Mouse (Mus musculus): ENCODE measurements around the gene Prss28.

Gene Prss28

GRCm38 (mm10) chr17:25308346-25308745 is at the start of gene Prss28:
TSS of gene Prss28 (plus strand) at chr17:25308646.
- no peaks in the 10 kb centered on the region for H3K36me3 ChIP-seq (ENCODE audit: control insufficient read depth, insufficient read depth, low read length, poor library complexity, severe bottlenecking)
- no peaks in the 10 kb centered on the region for H3K27me3 ChIP-seq (ENCODE audit: control insufficient read depth, insufficient read depth, low read length, poor library complexity, severe bottlenecking)
- no peak for DNase-seq (ENCODE audit: low read depth, low spot score)

GRCm38 (mm10) chr17:25264453-25264852 is 44.0 kb upstream of the Prss28 start:
- DNase-seq (ENCODE audit: low read depth, low spot score): no peak
- Histone ChIP-seq H3K36me3 (ENCODE audit: control insufficient read depth, insufficient read depth, low read length, poor library complexity, severe bottlenecking) (peaks cover 25% of the 10 kb centered on the region), H3K27me3 (ENCODE audit: control insufficient read depth, insufficient read depth, low read length, poor library complexity, severe bottlenecking) (no peaks in the 10 kb centered on the region)

- peaks cover 15% of the 10 kb centered on the region for H3K36me3 ChIP-seq (ENCODE audit: control insufficient read depth, insufficient read depth, low read length, poor library complexity, severe bottlenecking)
- H3K27me3 ChIP-seq (ENCODE audit: control insufficient read depth, insufficient read depth, low read length, poor library complexity, severe bottlenecking): no peaks in the 10 kb centered on the region
- DNase-seq (ENCODE audit: low read depth, low spot score): no peak
Measured at GRCm38 (mm10) chr17:25270795-25271335, 37.6 kb upstream of the Prss28 start.

- H3K36me3 ChIP-seq (ENCODE audit: control insufficient read depth, insufficient read depth, low read length, poor library complexity, severe bottlenecking): peaks cover 8% of the 10 kb centered on the region
- peak; percentile 27 for DNase-seq (ENCODE audit: low read depth, low spot score)
- H3K27me3 ChIP-seq (ENCODE audit: control insufficient read depth, insufficient read depth, low read length, poor library complexity, severe bottlenecking): no peaks in the 10 kb centered on the region
Measured at GRCm38 (mm10) chr17:25272326-25272725, 36.1 kb upstream of the Prss28 start.

GRCm38 (mm10) chr17:25272951-25273705 is 35.3 kb upstream of the Prss28 start:
- Histone ChIP-seq H3K36me3 (ENCODE audit: control insufficient read depth, insufficient read depth, low read length, poor library complexity, severe bottlenecking) (peaks cover 5% of the 10 kb centered on the region), H3K27me3 (ENCODE audit: control insufficient read depth, insufficient read depth, low read length, poor library complexity, severe bottlenecking) (no peaks in the 10 kb centered on the region)
- peak; percentile 57 for DNase-seq (ENCODE audit: low read depth, low spot score)

GRCm38 (mm10) chr17:25273706-25274501 is 34.5 kb upstream of the Prss28 start:
- Histone ChIP-seq H3K27me3 (ENCODE audit: control insufficient read depth, insufficient read depth, low read length, poor library complexity, severe bottlenecking) (no peaks in the 10 kb centered on the region), H3K36me3 (ENCODE audit: control insufficient read depth, insufficient read depth, low read length, poor library complexity, severe bottlenecking) (no peaks in the 10 kb centered on the region; the same call in 1 of the 2 replicates)
- DNase-seq (ENCODE audit: low read depth, low spot score): peak; percentile 99

- no peak for DNase-seq (ENCODE audit: low read depth, low spot score)
- Histone ChIP-seq H3K27me3 (ENCODE audit: control insufficient read depth, insufficient read depth, low read length, poor library complexity, severe bottlenecking) (no peaks in the 10 kb centered on the region), H3K36me3 (ENCODE audit: control insufficient read depth, insufficient read depth, low read length, poor library complexity, severe bottlenecking) (no peaks in the 10 kb centered on the region; the same call in 1 of the 2 replicates)
Measured at GRCm38 (mm10) chr17:25274571-25275346, 33.7 kb upstream of the Prss28 start, which contains the start of gene Ube2i. TSS of gene Ube2i (minus strand) at chr17:25274622.

GRCm38 (mm10) chr17:25275833-25276232 is 32.6 kb upstream of the Prss28 start:
- no peak for DNase-seq (ENCODE audit: low read depth, low spot score)
- no peaks in the 10 kb centered on the region for H3K27me3 ChIP-seq (ENCODE audit: control insufficient read depth, insufficient read depth, low read length, poor library complexity, severe bottlenecking)
- H3K36me3 ChIP-seq (ENCODE audit: control insufficient read depth, insufficient read depth, low read length, poor library complexity, severe bottlenecking): no peaks in the 10 kb centered on the region; the same call in 1 of the 2 replicates

GRCm38 (mm10) chr17:25282133-25282532 is 26.3 kb upstream of the Prss28 start:
- H3K36me3 ChIP-seq (ENCODE audit: control insufficient read depth, insufficient read depth, low read length, poor library complexity, severe bottlenecking): no peaks in the 10 kb centered on the region
- H3K27me3 ChIP-seq (ENCODE audit: control insufficient read depth, insufficient read depth, low read length, poor library complexity, severe bottlenecking): no peaks in the 10 kb centered on the region
- DNase-seq (ENCODE audit: low read depth, low spot score): peak; percentile 53

- peak; percentile 87 for DNase-seq (ENCODE audit: low read depth, low spot score)
- H3K27me3 ChIP-seq (ENCODE audit: control insufficient read depth, insufficient read depth, low read length, poor library complexity, severe bottlenecking): no peaks in the 10 kb centered on the region
- H3K36me3 ChIP-seq (ENCODE audit: control insufficient read depth, insufficient read depth, low read length, poor library complexity, severe bottlenecking): no peaks in the 10 kb centered on the region
Measured at GRCm38 (mm10) chr17:25285033-25285432, 23.4 kb upstream of the Prss28 start.

GRCm38 (mm10) chr17:25288842-25289241 is 19.6 kb upstream of the Prss28 start:
- H3K36me3 ChIP-seq (ENCODE audit: control insufficient read depth, insufficient read depth, low read length, poor library complexity, severe bottlenecking): no peaks in the 10 kb centered on the region
- peak; percentile 65 for DNase-seq (ENCODE audit: low read depth, low spot score)
- H3K27me3 ChIP-seq (ENCODE audit: control insufficient read depth, insufficient read depth, low read length, poor library complexity, severe bottlenecking): no peaks in the 10 kb centered on the region; the same call in 1 of the 2 replicates

- no peak for DNase-seq (ENCODE audit: low read depth, low spot score)
- Histone ChIP-seq H3K36me3 (ENCODE audit: control insufficient read depth, insufficient read depth, low read length, poor library complexity, severe bottlenecking) (no peaks in the 10 kb centered on the region), H3K27me3 (ENCODE audit: control insufficient read depth, insufficient read depth, low read length, poor library complexity, severe bottlenecking) (no peaks in the 10 kb centered on the region; the same call in 1 of the 2 replicates)
Measured at GRCm38 (mm10) chr17:25290411-25290810, 18.0 kb upstream of the Prss28 start.

- no peaks in the 10 kb centered on the region for H3K36me3 ChIP-seq (ENCODE audit: control insufficient read depth, insufficient read depth, low read length, poor library complexity, severe bottlenecking)
- H3K27me3 ChIP-seq (ENCODE audit: control insufficient read depth, insufficient read depth, low read length, poor library complexity, severe bottlenecking): no peaks in the 10 kb centered on the region; the same call in 1 of the 2 replicates
- DNase-seq (ENCODE audit: low read depth, low spot score): no peak
Measured at GRCm38 (mm10) chr17:25293495-25293894, 15.0 kb upstream of the Prss28 start.

GRCm38 (mm10) chr17:25294111-25294510 is 14.3 kb upstream of the Prss28 start:
- H3K36me3 ChIP-seq (ENCODE audit: control insufficient read depth, insufficient read depth, low read length, poor library complexity, severe bottlenecking): no peaks in the 10 kb centered on the region
- H3K27me3 ChIP-seq (ENCODE audit: control insufficient read depth, insufficient read depth, low read length, poor library complexity, severe bottlenecking): no peaks in the 10 kb centered on the region; the same call in 1 of the 2 replicates
- no peak for DNase-seq (ENCODE audit: low read depth, low spot score)

Measured in splenic B cell, adult 2 months (primary cell).